Mouse (Mus musculus) brain, adult 2 months (tissue): ENCODE results near the gene Olfr1228.

Experiments used
- DNase-seq: peaks from one replicate; pipeline ENCODE4 v3.0.0; 2011; ENCODE audit warnings: low read depth, low spot score

Gene Olfr1228

DNA sequence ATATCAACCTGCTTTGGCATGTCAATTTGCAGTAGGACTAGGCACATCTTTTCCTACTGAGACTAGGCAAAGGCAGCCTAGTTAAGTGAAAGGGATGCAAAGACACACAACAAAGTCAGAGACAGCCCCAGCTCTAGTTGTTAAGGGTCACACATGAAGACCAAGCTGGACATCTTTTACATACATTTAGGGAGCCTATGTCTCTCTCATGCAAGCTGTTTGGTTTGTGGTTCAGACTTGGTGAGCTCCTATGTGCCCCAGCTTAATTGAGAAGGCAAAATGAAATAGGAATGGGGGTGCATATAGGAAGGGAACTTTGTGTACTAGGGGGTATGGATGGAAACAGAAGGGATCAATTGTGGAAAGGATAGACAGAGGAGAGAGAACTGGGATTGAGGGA is at the start of gene Olfr1228:
Gene Olfr1228, minus strand, starts transcription at position 101 of the 400 bp plus-strand sequence.
- DNase-seq = no peak

DNA sequence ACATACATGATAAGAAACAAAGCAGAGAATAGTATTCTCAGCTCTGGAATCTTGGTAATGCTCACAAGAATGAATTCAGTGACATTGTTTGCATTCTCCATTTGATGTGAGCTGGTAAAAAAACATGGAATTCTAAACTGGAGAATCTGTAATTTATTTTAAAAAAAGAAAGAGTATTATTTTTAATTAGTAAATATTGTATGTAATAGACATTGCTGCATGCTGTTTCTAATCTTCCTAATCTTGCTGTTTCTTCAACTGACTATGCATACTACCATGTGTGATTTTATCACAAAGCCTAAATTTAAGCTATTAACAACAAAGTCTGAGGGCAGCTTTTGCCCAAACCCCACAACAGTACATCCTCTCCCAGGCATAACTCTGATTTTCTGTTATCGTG is 43.3 kb upstream of the Olfr1228 start, which contains the start of gene Olfr1230:
Gene Olfr1230, minus strand, starts transcription at position 101 of the 400 bp plus-strand sequence.
- no peak for DNase-seq

DNA sequence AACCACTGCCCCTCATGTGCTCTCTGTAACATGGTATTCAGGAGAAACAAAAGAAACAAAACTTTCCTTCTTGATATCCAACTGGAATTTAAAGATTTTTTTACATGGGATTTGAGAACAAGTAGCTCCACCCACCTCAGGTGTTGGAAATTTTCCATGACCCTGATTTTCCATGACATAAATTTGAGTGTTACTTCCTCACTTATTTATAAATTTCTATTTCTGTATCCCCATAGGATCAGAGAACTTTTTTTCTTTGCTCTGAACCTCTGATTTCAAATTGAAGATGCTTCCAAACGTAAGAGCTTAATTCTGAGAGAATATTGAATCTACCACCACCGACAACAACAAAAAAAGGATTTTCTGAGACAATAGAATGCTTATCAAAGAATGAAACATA is 34.1 kb upstream of the Olfr1228 start, which contains the start of gene Olfr1229:
Gene Olfr1229, minus strand, starts transcription at position 101 of the 400 bp plus-strand sequence.
- DNase-seq = no peak

DNA sequence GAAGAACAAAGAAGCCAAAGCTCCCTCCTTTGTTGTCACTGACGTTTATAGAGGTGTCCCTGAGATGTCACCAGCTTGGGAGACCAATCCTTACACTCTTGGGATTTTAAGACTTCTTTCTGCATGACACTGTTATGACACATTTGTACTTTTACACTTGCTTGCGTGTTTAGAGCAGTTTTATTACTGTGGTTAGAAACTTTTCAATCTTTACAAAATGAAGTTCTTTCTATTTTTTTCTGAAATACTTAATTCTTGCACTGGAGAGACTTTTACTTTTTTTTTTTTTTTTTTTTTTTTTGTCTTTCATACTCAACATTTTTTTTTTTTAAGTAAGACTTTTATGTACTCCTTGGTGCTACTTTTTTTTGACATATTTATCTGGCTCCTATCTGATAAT is 53.9 kb downstream of the Olfr1228 start, which contains the start of gene Olfr1226:
Gene Olfr1226, minus strand, starts transcription at position 101 of the 400 bp plus-strand sequence.
- no peak for DNase-seq
